Mouse (Mus musculus): Measurements from ENCODE around the gene Atxn1. TPM values are rescaled to one million over a fixed set of nuclear protein-coding genes. Genes with fewer than 3 reads are reported as not detected.

Gene Atxn1
- polyA plus RNA-seq, 1 experiment from 2014 or later: 2.3 TPM

GRCm38 (mm10) chr13:45965594-45966432, 1.0 kb upstream of the Atxn1 start:
- H3K9ac ChIP-seq (ENCODE audit: low read depth, low read length): peak overlapping the region; percentile 88
- peak; percentile 48 for DNase-seq (ENCODE audit: low spot score)
- H3K4me1 ChIP-seq (replicated peaks; ENCODE audit: control insufficient read depth, insufficient read depth, low read length): peaks cover 17% of the 10 kb centered on the region
- under 1% methylated on average over 41 of the region's 41 CpGs for WGBS
- peak overlapping the region; percentile 91 for H3K27ac ChIP-seq (ENCODE audit: low read depth, low read length)
- peak; percentile 22; the same call in 1 of the 2 replicates for ATAC-seq (replicated peaks; ENCODE audit: low FRiP score)
- no peaks in the 10 kb centered on the region; the same call in 1 of the 2 replicates for H3K27me3 ChIP-seq (replicated peaks; ENCODE audit: control insufficient read depth, insufficient read depth, low read length)
- no peaks in the 10 kb centered on the region for H3K36me3 ChIP-seq (ENCODE audit: control insufficient read depth, insufficient read depth, low read length)
- peak overlapping the region; percentile 91 for H3K4me3 ChIP-seq (ENCODE audit: low read depth, low read length)
- no peaks in the 10 kb centered on the region for H3K9me3 ChIP-seq (ENCODE audit: control insufficient read depth, low read length)
- H3K4me2 ChIP-seq: peak overlapping the region; percentile 98

- DNase-seq (ENCODE audit: low spot score) (peak; percentile 71), ATAC-seq (replicated peaks; ENCODE audit: low FRiP score) (peak; percentile 21; the same call in 1 of the 2 replicates)
- H3K27ac ChIP-seq (ENCODE audit: low read depth, low read length): peak overlapping the region; percentile 91
- peak overlapping the region; percentile 88 for H3K9ac ChIP-seq (ENCODE audit: low read depth, low read length)
- no peaks in the 10 kb centered on the region; the same call in 1 of the 2 replicates for H3K27me3 ChIP-seq (replicated peaks; ENCODE audit: control insufficient read depth, insufficient read depth, low read length)
- H3K36me3 ChIP-seq (ENCODE audit: control insufficient read depth, insufficient read depth, low read length): no peaks in the 10 kb centered on the region
- peak overlapping the region; percentile 98 for H3K4me2 ChIP-seq
- peak overlapping the region; percentile 91 for H3K4me3 ChIP-seq (ENCODE audit: low read depth, low read length)
- H3K4me1 ChIP-seq (replicated peaks; ENCODE audit: control insufficient read depth, insufficient read depth, low read length): peaks cover 17% of the 10 kb centered on the region
- H3K9me3 ChIP-seq (ENCODE audit: control insufficient read depth, low read length): no peaks in the 10 kb centered on the region
- WGBS: under 1% methylated on average over 23 of the region's 39 CpGs
Observed at GRCm38 (mm10) chr13:45964331-45964852, 416 bp downstream of the Atxn1 start.

DNA sequence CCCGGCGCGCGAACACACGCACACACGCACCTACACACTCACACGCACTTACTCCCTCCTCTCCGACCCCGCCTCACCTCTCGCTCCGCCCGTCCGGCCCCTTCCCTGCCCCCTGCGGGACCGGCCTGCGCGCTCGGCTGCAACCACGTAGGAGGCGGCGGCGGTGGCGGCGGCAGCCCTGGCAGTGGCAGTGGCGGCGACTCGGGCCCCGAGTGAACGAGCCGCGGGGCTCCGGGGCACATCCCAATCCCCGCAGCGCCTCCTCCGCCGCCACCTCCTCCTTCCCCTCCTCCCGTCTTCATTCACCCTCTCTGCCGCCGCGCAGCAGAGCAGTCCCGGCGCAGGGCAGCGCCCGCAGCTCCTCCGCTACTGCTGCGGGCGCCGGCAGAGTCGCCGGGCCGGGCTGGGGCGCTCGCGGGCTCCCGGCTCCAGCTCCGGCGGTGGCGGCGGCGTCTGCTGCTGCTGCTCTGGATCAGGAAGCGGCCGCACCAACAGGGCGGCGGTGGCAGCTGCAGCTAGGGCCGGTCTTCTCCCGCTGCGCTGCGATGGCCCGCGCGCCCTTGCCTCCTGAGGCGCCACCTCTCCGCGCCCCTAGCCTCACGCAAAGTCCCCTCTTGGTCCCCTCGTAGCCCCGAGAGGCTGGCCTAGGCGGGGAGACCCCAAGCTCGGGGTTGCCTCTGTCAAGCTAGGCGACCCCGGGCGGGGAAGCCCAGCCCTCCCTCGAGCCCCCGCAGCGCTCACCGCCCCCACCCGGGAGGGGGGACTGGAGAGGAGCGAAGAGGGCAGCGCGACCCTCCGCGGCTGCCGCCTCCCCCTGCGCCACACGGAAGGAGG, 1.1 kb downstream of the Atxn1 start:
- H3K9me3 ChIP-seq (ENCODE audit: control insufficient read depth, low read length): no peaks in the 10 kb centered on the region
- peak overlapping the region; percentile 98 for H3K4me2 ChIP-seq
- WGBS: under 1% methylated on average over 71 of the region's 95 CpGs
- peaks cover 17% of the 10 kb centered on the region for H3K4me1 ChIP-seq (replicated peaks; ENCODE audit: control insufficient read depth, insufficient read depth, low read length)
- H3K27me3 ChIP-seq (replicated peaks; ENCODE audit: control insufficient read depth, insufficient read depth, low read length): no peaks in the 10 kb centered on the region; the same call in 1 of the 2 replicates
- H3K9ac ChIP-seq (ENCODE audit: low read depth, low read length): peak overlapping the region; percentile 88
- peak overlapping the region; percentile 91 for H3K4me3 ChIP-seq (ENCODE audit: low read depth, low read length)
- peak overlapping the region; percentile 91 for H3K27ac ChIP-seq (ENCODE audit: low read depth, low read length)
- ATAC-seq (replicated peaks; ENCODE audit: low FRiP score) (peak; percentile 54), DNase-seq (ENCODE audit: low spot score) (peak; percentile 79)
- no peaks in the 10 kb centered on the region for H3K36me3 ChIP-seq (ENCODE audit: control insufficient read depth, insufficient read depth, low read length)

DNA sequence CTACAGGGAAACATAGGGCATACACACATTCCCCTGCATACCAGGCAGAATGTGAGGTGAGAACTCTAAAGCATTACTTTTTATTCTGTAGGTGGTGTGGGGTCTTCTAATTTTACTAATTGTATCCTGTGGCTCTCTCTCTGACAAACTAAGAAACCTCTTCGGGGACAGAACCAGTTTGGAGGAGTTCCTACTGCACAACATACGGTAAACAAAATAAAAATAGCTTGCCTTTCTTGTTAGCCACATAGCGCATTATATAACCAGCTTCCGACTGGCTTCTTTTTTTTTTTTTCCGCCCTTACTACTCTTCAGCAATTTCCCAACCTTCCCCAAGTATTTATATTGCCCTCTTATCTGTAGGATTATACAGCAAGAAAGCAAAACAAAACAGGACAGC, 2.0 kb downstream of the Atxn1 start:
- Histone ChIP-seq H3K9ac (ENCODE audit: low read depth, low read length) (peak overlapping the region; percentile 88), H3K36me3 (ENCODE audit: control insufficient read depth, insufficient read depth, low read length) (no peaks in the 10 kb centered on the region), H3K27me3 (replicated peaks; ENCODE audit: control insufficient read depth, insufficient read depth, low read length) (no peaks in the 10 kb centered on the region; the same call in 1 of the 2 replicates), H3K4me3 (ENCODE audit: low read depth, low read length) (peak overlapping the region; percentile 91), H3K9me3 (ENCODE audit: control insufficient read depth, low read length) (no peaks in the 10 kb centered on the region), H3K4me1 (replicated peaks; ENCODE audit: control insufficient read depth, insufficient read depth, low read length) (peaks cover 17% of the 10 kb centered on the region), H3K4me2 (peak overlapping the region; percentile 98), H3K27ac (ENCODE audit: low read depth, low read length) (no peak overlapping the region)
- 11% methylated on average over 5 of the region's 5 CpGs for WGBS
- DNase-seq (ENCODE audit: low spot score) (no peak), ATAC-seq (replicated peaks; ENCODE audit: low FRiP score) (no peak)

DNA sequence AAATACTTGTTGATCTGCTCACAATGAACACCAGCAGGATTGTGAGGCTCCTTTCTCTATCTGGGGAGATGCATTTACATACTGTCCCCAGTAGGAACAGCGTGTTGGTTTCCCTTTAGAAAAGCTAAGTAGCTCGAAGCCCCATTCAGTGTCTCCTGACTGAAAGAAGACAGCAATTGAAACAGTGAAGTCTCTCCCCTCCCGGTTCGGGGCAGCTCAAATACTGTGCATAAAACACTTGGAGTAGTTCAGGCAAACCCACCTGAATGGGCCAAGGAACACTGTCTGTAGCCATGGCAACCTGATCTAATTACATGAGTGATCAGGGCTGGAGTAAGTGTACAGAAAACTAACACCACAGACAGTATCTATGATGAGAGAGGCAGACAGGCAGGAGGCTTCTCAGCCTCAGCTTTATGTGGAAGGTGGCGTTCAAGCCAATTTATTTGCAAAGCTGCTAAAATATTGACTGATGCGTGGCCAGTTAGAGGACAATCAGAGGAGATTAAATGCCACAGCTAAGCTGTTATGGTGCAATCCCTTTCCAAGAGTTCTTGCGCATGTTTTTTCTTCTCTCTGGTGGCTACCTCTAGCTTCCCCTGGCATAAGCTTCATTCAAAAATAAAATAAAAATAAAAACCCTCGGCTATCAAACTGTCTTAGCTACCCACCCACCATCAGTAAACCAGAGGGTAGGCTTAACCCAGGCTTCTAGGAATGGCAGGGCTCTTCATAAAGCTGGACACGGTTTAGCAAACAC, 2.8 kb downstream of the Atxn1 start:
- no peak overlapping the region for H3K27ac ChIP-seq (ENCODE audit: low read depth, low read length)
- peaks cover 17% of the 10 kb centered on the region for H3K4me1 ChIP-seq (replicated peaks; ENCODE audit: control insufficient read depth, insufficient read depth, low read length)
- H3K27me3 ChIP-seq (replicated peaks; ENCODE audit: control insufficient read depth, insufficient read depth, low read length): no peaks in the 10 kb centered on the region; the same call in 1 of the 2 replicates
- no peaks in the 10 kb centered on the region for H3K36me3 ChIP-seq (ENCODE audit: control insufficient read depth, insufficient read depth, low read length)
- 45% methylated on average over 9 of the region's 9 CpGs for WGBS
- no peak overlapping the region for H3K4me3 ChIP-seq (ENCODE audit: low read depth, low read length)
- no peaks in the 10 kb centered on the region for H3K9me3 ChIP-seq (ENCODE audit: control insufficient read depth, low read length)
- no peak overlapping the region for H3K9ac ChIP-seq (ENCODE audit: low read depth, low read length)
- ATAC-seq (replicated peaks; ENCODE audit: low FRiP score) (no peak), DNase-seq (ENCODE audit: low spot score) (no peak)
- H3K4me2 ChIP-seq: peak overlapping the region; percentile 98

DNA sequence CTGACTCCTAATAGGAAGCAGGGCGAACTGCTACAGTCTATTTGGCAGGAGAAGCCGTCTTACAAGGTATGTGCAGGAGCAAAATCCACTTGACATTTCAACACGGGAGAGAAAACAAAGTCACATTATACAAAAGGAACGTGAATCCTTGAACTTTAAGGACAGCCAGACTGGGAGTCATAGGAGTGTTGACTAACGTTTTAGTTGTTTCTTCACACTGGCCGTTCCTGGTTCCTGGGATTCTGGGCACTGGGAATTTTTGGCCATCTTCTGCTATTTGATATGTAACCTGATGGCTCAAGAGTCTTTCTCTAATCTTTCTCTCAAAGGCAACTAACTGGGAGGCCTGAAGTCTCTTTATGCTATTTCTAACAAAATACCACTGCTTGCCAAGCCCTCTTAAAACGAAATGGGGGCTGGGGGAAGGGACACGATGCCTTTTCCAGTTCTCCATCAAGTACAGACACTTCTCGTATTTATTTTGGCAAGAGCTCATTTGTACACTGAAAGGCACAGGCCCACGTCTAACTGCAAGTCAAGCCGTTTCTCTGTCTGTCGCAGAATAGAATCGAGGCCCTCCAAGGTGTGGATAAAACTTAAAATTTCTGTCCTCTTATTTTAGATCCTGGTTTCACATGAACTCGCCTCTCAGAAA, 4.4 kb downstream of the Atxn1 start:
- Histone ChIP-seq H3K4me1 (replicated peaks; ENCODE audit: control insufficient read depth, insufficient read depth, low read length) (peaks cover 5% of the 10 kb centered on the region), H3K36me3 (ENCODE audit: control insufficient read depth, insufficient read depth, low read length) (no peaks in the 10 kb centered on the region), H3K27me3 (replicated peaks; ENCODE audit: control insufficient read depth, insufficient read depth, low read length) (no peaks in the 10 kb centered on the region; the same call in 1 of the 2 replicates), H3K27ac (ENCODE audit: low read depth, low read length) (no peak overlapping the region), H3K9ac (ENCODE audit: low read depth, low read length) (no peak overlapping the region), H3K4me2 (no peak overlapping the region), H3K4me3 (ENCODE audit: low read depth, low read length) (no peak overlapping the region), H3K9me3 (ENCODE audit: control insufficient read depth, low read length) (no peaks in the 10 kb centered on the region)
- ATAC-seq (replicated peaks; ENCODE audit: low FRiP score) (no peak), DNase-seq (ENCODE audit: low spot score) (no peak)
- WGBS: 74% methylated on average over 14 of the region's 14 CpGs

DNA sequence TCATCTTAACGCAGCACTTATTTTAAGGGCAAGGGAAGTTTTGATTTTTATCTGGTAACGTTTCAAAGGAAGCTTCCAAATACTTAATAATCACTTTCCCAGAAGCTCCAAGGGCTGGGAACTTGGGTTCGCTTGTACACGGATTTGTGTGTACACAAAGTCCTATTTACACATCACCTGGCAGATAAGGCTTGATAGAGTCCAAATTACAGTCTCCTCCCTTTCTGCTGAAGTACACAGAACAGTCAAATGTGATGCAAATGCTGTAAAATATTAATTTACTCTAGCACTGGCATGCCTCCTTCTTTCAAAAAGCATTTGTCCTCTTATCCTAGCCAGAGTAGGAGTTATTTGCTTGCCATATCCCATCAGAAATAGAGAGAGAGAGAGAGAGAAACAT, 6.5 kb downstream of the Atxn1 start:
- Histone ChIP-seq H3K9ac (ENCODE audit: low read depth, low read length) (no peak overlapping the region), H3K27ac (ENCODE audit: low read depth, low read length) (no peak overlapping the region), H3K4me3 (ENCODE audit: low read depth, low read length) (no peak overlapping the region), H3K36me3 (ENCODE audit: control insufficient read depth, insufficient read depth, low read length) (no peaks in the 10 kb centered on the region), H3K9me3 (ENCODE audit: control insufficient read depth, low read length) (no peaks in the 10 kb centered on the region), H3K4me2 (no peak overlapping the region), H3K4me1 (replicated peaks; ENCODE audit: control insufficient read depth, insufficient read depth, low read length) (peaks cover 5% of the 10 kb centered on the region), H3K27me3 (replicated peaks; ENCODE audit: control insufficient read depth, insufficient read depth, low read length) (no peaks in the 10 kb centered on the region; the same call in 1 of the 2 replicates)
- ATAC-seq (replicated peaks; ENCODE audit: low FRiP score) (no peak), DNase-seq (ENCODE audit: low spot score) (no peak)
- WGBS: 66% methylated on average over 4 of the region's 4 CpGs
